Mouse (Mus musculus) skeletal muscle tissue, postnatal 0 days (tissue): Measurements from ENCODE around the gene Defb11. TPM values are rescaled to one million over a fixed set of nuclear protein-coding genes. Genes with fewer than 3 reads are reported as not detected.

Source experiments
- polyA plus RNA-seq: library from polyadenylated mRNA; unstranded; fragments of >200 nt; fragmentation: Nextera tagmentation; extraction: Ambion mirVana; gene quantifications from 2 replicates; pipeline ENCODE4 v1.2.1, GENCODE M21; 2015

Gene Defb11
- polyA plus RNA-seq, result not detected in 2 replicates

GRCm38 (mm10) chr8:21906290-21906689, at the start of gene Defb11:
TSS of gene Defb11 (minus strand) at chr8:21906412.

GRCm38 (mm10) chr8:21946462-21946861, 40.2 kb upstream of the Defb11 start, which contains the start of gene Defb13:
TSS of gene Defb13 (plus strand) at chr8:21946762.

GRCm38 (mm10) chr8:21938052-21938451, 31.8 kb upstream of the Defb11 start, which contains the start of gene Defb35:
TSS of gene Defb35 (plus strand) at chr8:21938352.

GRCm38 (mm10) chr8:21932610-21933009, 26.4 kb upstream of the Defb11 start, which contains the start of gene Defb15:
TSS of gene Defb15 (minus strand) at chr8:21932710.

GRCm38 (mm10) chr8:21885321-21885720, 20.9 kb downstream of the Defb11 start, which contains the start of gene Defb9:
TSS of gene Defb9 (minus strand) at chr8:21885421.

GRCm38 (mm10) chr8:21858586-21858985, 47.6 kb downstream of the Defb11 start, which contains the start of gene Defb10:
TSS of gene Defb10 (plus strand) at chr8:21858901.

Other genes starting within 250 kb of the Defb11 start
- gene Defa34, start 240.6 kb downstream of the Defb11 start, polyA plus RNA-seq, result not detected in 2 replicates
- not detected in 2 replicates for gene AY761184, start 202.8 kb downstream of the Defb11 start, polyA plus RNA-seq
- gene Defa24, start 171.9 kb downstream of the Defb11 start, polyA plus RNA-seq, result not detected in 2 replicates
- not detected in 2 replicates for gene Defb50, start 82.9 kb downstream of the Defb11 start, polyA plus RNA-seq
- gene Defb2, start 66.5 kb downstream of the Defb11 start, polyA plus RNA-seq, result not detected in 2 replicates
- not detected in 2 replicates for gene Defb10, start 47.5 kb downstream of the Defb11 start, polyA plus RNA-seq
- not detected in 2 replicates for gene Defb9, start 21.0 kb downstream of the Defb11 start, polyA plus RNA-seq
- gene Defb15, start 26.3 kb upstream of the Defb11 start, polyA plus RNA-seq, result not detected in 2 replicates
- gene Defb35, start 31.9 kb upstream of the Defb11 start, polyA plus RNA-seq, result not detected in 2 replicates
- gene Defb13, start 40.4 kb upstream of the Defb11 start, polyA plus RNA-seq, result not detected in 2 replicates
- gene Fam90a1a, start 52.3 kb upstream of the Defb11 start, polyA plus RNA-seq, result not detected in 2 replicates
- gene Ccdc70, start 63.4 kb upstream of the Defb11 start, polyA plus RNA-seq, result not detected in 2 replicates
- gene Atp7b, start 153.9 kb upstream of the Defb11 start, polyA plus RNA-seq, result 0.05 TPM in 2 replicates
- 10.0 and 10.5 TPM in 2 replicates for gene Alg11, start 154.3 kb upstream of the Defb11 start, polyA plus RNA-seq
- 0.06 and 0.09 TPM in 2 replicates for gene Nek5, start 218.6 kb upstream of the Defb11 start, polyA plus RNA-seq